Mouse (Mus musculus) G1E (cell line): ENCODE data around the gene Myoz1. TPM values are rescaled to one million over a fixed set of nuclear protein-coding genes. Genes with fewer than 3 reads are reported as not detected.
A peak's percentile ranks its signal among the peaks of the same experiment; 100 is the strongest.

Source experiments
- ATAC-seq: 2 replicates; pipeline ENCODE4 v1.8.0; 2016; ENCODE audit warnings: mild to moderate bottlenecking; ENCODE audit not compliant: insufficient number of reproducible peaks, poor library complexity, low FRiP score, severe bottlenecking; ENCODE audit errors: extremely low read depth
- DNase-seq: peaks from one replicate; pipeline ENCODE4 v3.0.0; 2012; ENCODE audit warnings: low spot score
- H3K27me3 ChIP-seq: 2 replicates; pipeline ENCODE4 v1.6.1; 2012; ENCODE audit warnings: mild to moderate bottlenecking, low read length, inconsistent platforms; ENCODE audit not compliant: insufficient read depth
- H3K36me3 ChIP-seq: replicated peaks from 2 replicates; pipeline ENCODE3; 2012; ENCODE audit warnings: mild to moderate bottlenecking, inconsistent platforms
- H3K4me1 ChIP-seq: 2 replicates; pipeline ENCODE4 v1.6.1; 2012; ENCODE audit warnings: low read depth, low read length, inconsistent platforms, mixed read lengths; ENCODE audit not compliant: insufficient read depth
- H3K4me3 ChIP-seq: 2 replicates; pipeline ENCODE4 v1.5.1; 2012; ENCODE audit warnings: low read depth, mild to moderate bottlenecking, inconsistent platforms, low read length, moderate library complexity, mixed read lengths
- H3K9me3 ChIP-seq: replicated peaks from 2 replicates; pipeline ENCODE4 v1.6.1; 2012; ENCODE audit warnings: inconsistent platforms
- CTCF ChIP-seq: IDR thresholded peaks from 2 replicates; pipeline ENCODE4 v1.5.1; 2012; ENCODE audit warnings: low read depth, low read length, inconsistent platforms, mixed read lengths
- GATA1 ChIP-seq: IDR thresholded peaks from 2 replicates; pipeline ENCODE4 v1.6.1; 2012; ENCODE audit warnings: borderline replicate concordance, low read length, inconsistent platforms, mixed read lengths
- GATA2 ChIP-seq: IDR thresholded peaks from 2 replicates; pipeline ENCODE4 v1.6.1; 2012; ENCODE audit warnings: low read depth, low read length, inconsistent platforms, borderline replicate concordance
- POLR2AphosphoS5 ChIP-seq: IDR thresholded peaks from 2 replicates; pipeline ENCODE4 v1.6.1; 2012; ENCODE audit warnings: low read depth, low read length, inconsistent platforms; ENCODE audit not compliant: insufficient replicate concordance
- TAL1 ChIP-seq: conservative IDR thresholded peaks from 2 replicates; pipeline ENCODE4 v1.6.1; 2012; ENCODE audit warnings: low read depth, low read length, inconsistent platforms, mixed read lengths
- polyA plus RNA-seq: library from polyadenylated mRNA; stranded (reverse); fragments of >175 nt; gene quantifications from 2 replicates; pipeline ENCODE4 v1.2.3, GENCODE M21; 2012
- total RNA-seq, 2 experiments: library from RNA; stranded (forward) in 1 of 2; stranded (reverse) in 1 of 2; fragments of 200-1000 nt in 1 of 2; fragments of >200 nt in 1 of 2; fragmentation: Nextera tagmentation in 1 of 2; gene quantifications; 2 replicates each; pipeline ENCODE4 v1.2.3; 2014 to 2017

The Myoz1 gene
- total and polyA plus RNA-seq, 3 experiments: not detected

DNA sequence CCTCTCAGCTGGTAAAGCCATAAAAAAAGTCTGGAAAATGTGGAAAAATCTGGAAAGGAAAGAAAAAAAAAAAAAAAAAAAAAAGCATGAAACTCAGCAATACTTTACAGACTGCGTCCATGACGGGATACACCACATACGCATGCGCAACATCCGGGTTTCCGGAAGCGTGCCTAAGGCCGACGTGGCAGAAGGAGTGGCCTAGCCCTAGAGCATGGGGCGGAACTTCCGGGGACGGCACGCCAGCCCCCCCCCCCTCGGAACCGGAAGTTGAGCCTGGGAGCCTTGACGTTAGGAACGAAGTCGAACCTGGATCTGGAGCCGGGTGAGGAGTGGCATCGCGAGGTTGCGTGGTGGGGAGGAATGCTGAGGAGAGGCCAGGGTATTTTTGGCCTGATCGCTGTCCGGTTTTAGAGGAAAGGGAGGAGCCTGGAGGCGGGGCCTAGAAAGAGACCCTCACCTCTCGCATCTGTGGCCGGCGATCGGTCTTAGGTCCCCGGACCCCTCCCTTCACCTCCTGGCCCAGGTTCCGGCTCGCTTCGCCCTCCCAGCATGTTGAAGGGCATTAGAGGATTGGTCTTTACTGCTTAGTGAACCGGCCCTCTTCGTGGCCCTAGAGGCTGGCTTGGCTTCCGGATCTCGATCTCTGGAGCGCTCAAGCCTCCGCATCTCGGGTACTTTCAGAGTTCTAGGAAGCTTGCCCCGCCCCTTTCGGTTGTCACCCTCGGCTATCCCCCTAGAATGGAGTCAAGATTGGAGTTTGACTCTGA is 17.9 kb upstream of the Myoz1 start, which contains the start of gene Sec24c:
Gene Sec24c, plus strand, starts transcription at position 245 of the 770 bp plus-strand sequence.
- H3K9me3 ChIP-seq: no peaks in the 10 kb centered on the region
- peaks cover 28% of the 10 kb centered on the region for H3K4me1 ChIP-seq

GRCm38 (mm10) chr14:20673735-20674063 is 17.4 kb upstream of the Myoz1 start:
- peak; percentile 48 for ATAC-seq

More for the DNA sequence above, 17.9 kb upstream of the Myoz1 start, which contains the start of gene Sec24c:
- ATAC-seq: peak; percentile 91
- Histone ChIP-seq H3K27me3 (peaks cover 1% of the 10 kb centered on the region), H3K36me3 (peaks cover 44% of the 10 kb centered on the region), H3K4me3 (peak within 1 kb of the TSS; percentile 93)
- TF ChIP-seq CTCF (no peak), POLR2AphosphoS5 (no peak), GATA2 (no peak), GATA1 (no peak), TAL1 (no peak)
- peak; percentile 86 for DNase-seq

DNA sequence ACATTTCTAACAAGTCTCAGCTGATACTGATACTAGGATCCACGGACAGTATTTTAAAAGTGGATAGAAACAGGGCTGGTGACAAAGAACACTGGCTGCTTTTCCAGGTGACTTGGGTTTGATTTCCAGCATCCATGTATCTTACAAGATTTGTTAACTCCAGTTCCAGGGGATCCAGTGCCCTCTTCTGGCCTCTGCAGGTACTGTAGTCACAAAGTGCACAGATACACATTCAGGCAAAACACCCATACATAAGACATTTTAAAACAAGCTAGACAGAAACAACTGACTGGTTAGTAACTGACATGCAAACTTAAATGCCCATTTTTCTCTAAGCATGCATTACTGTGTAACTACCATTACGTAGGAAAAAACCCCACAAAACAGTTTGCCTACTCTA is 16.6 kb upstream of the Myoz1 start:
- H3K27me3 ChIP-seq: peaks cover 14% of the 10 kb centered on the region
- H3K4me1 ChIP-seq: peaks cover 25% of the 10 kb centered on the region
- H3K4me3 ChIP-seq: peak overlapping the region; percentile 9; the same call in 1 of the 2 replicates
- DNase-seq: no peak
- H3K9me3 ChIP-seq: no peaks in the 10 kb centered on the region
- no peak for ATAC-seq
- H3K36me3 ChIP-seq: peaks cover 31% of the 10 kb centered on the region
- no peak for TF ChIP-seq GATA2
- TF ChIP-seq GATA1: no peak
- no peak for TF ChIP-seq POLR2AphosphoS5
- peak; percentile 49 for TF ChIP-seq CTCF

More at GRCm38 (mm10) chr14:20673735-20674063, 17.4 kb upstream of the Myoz1 start:
- TF ChIP-seq CTCF (no peak), GATA1 (no peak), GATA2 (no peak)
- Histone ChIP-seq H3K4me1 (peaks cover 28% of the 10 kb centered on the region), H3K4me3 (peak overlapping the region; percentile 93), H3K36me3 (peaks cover 38% of the 10 kb centered on the region), H3K9me3 (no peaks in the 10 kb centered on the region), H3K27me3 (peaks cover 7% of the 10 kb centered on the region)
- DNase-seq: peak; percentile 64

GRCm38 (mm10) chr14:20668154-20668810 is 11.9 kb upstream of the Myoz1 start, which contains the start of gene Synpo2l:
TSS of gene Synpo2l (minus strand) at chr14:20668354.
- H3K4me3 ChIP-seq: no peak within 1 kb of the TSS
- no peak for DNase-seq
- no peak for TF ChIP-seq POLR2AphosphoS5
- TF ChIP-seq CTCF: no peak
- no peak for TF ChIP-seq TAL1
- TF ChIP-seq GATA1: no peak
- TF ChIP-seq GATA2: no peak
- peaks cover 5% of the 10 kb centered on the region for H3K36me3 ChIP-seq
- peaks cover 55% of the 10 kb centered on the region for H3K27me3 ChIP-seq
- no peaks in the 10 kb centered on the region for H3K9me3 ChIP-seq
- peaks cover 8% of the 10 kb centered on the region; the same call in 1 of the 2 replicates for H3K4me1 ChIP-seq
- ATAC-seq: no peak

DNA sequence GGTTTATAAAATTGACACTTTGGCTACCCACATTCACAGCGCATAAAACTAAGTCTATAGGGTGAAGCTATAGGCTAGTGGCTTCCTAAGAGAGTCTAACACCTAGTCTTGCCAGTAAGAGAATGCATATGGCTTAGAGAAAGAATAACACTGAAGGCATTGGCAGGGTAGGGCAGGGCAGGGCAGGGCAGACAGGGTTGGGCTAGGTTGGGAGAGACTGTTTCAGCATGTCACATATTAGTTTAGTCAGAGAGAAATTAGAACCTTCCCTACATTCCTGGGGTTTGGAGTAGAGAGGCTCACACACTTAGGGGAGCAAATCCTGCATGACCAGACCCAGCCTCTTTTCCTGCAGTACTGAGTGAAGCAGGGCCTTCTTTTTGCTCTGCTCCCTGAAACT is 11.1 kb upstream of the Myoz1 start:
- Histone ChIP-seq H3K9me3 (no peaks in the 10 kb centered on the region), H3K4me3 (no peak overlapping the region), H3K27me3 (peaks cover 63% of the 10 kb centered on the region), H3K4me1 (0 out of 2 replicates have a peak, but pooled peaks cover 3% of the 10 kb centered on the region), H3K36me3 (peaks cover 3% of the 10 kb centered on the region)
- TF ChIP-seq CTCF (no peak), GATA2 (no peak), POLR2AphosphoS5 (no peak), GATA1 (no peak), TAL1 (no peak)
- DNase-seq (no peak), ATAC-seq (no peak)

- Histone ChIP-seq H3K36me3 (no peaks in the 10 kb centered on the region), H3K4me1 (peaks cover 20% of the 10 kb centered on the region), H3K9me3 (no peaks in the 10 kb centered on the region), H3K27me3 (peaks cover 77% of the 10 kb centered on the region), H3K4me3 (no peak overlapping the region)
- ATAC-seq (no peak), DNase-seq (no peak)
- no peak for TF ChIP-seq TAL1
- TF ChIP-seq GATA1: no peak
- TF ChIP-seq CTCF: no peak
- no peak for TF ChIP-seq POLR2AphosphoS5
- TF ChIP-seq GATA2: no peak
These were observed 8.1 kb upstream of the Myoz1 start for GRCm38 (mm10) chr14:20664436-20664835.
